Mouse (Mus musculus): ENCODE results near the gene C1qtnf9. TPM values are rescaled to one million over a fixed set of nuclear protein-coding genes. Genes with fewer than 3 reads are reported as not detected.

C1qtnf9 gene
- polyA plus RNA-seq, 1 experiment, result not detected

DNA sequence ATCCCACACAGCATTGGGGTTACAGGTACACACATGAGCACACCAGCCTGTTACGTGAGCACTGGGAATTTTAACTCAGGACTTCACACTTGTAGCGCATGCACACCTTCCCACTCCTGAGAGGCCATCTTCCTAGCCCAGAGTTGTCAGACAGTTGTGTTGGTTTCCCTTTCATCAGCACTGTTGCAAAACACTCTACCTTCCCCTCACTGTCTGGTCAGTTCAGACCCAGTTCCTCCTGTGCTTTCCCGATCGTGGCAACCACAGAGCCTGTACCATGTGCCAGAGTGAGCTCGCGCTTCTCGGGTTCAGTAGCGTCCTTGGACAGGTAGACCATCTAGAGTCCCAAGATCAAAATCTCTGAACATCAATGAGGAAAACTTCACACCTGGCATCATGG, 10.7 kb upstream of the C1qtnf9 start:
- TF ChIP-seq USF1 (IDR thresholded peaks at IDR 0.05; ENCODE audit: low read depth) (no peak), FOSL1 (IDR thresholded peaks at IDR 0.05; ENCODE audit: insufficient read depth, low read length, poor library complexity, severe bottlenecking) (no peak), CTCF (IDR thresholded peaks at IDR 0.05; ENCODE audit: control insufficient read depth, insufficient read depth, insufficient read length) (no peak)
- Histone ChIP-seq H3K79me2 (ENCODE audit: control insufficient read depth, insufficient read depth) (no peaks in the 10 kb centered on the region), H3K4me3 (ENCODE audit: insufficient read depth, poor library complexity, severe bottlenecking) (no peak overlapping the region), H3K36me3 (ENCODE audit: control insufficient read depth, insufficient read depth) (no peaks in the 10 kb centered on the region), H3ac (ENCODE audit: control insufficient read depth, insufficient read length, low read depth) (no peak overlapping the region), H3K79me3 (ENCODE audit: low read depth) (no peaks in the 10 kb centered on the region), H3K27me3 (ENCODE audit: control insufficient read depth, insufficient read depth, insufficient read length) (no peaks in the 10 kb centered on the region)

- TF ChIP-seq MYOD1 (IDR thresholded peaks at IDR 0.05; ENCODE audit: control insufficient read depth, insufficient read length, low read depth), result no peak
- no peak for TF ChIP-seq MYOG (IDR thresholded peaks at IDR 0.05; ENCODE audit: control insufficient read depth, extremely low read depth, insufficient read length)
- no peaks in the 10 kb centered on the region for H3K27me3 ChIP-seq (ENCODE audit: control insufficient read depth, insufficient read depth, insufficient read length)
Observed at GRCm38 (mm10) chr14:60757722-60758121, 10.2 kb upstream of the C1qtnf9 start.

GRCm38 (mm10) chr14:60759097-60759496, 8.8 kb upstream of the C1qtnf9 start:
- Histone ChIP-seq H3K27me3 (ENCODE audit: control insufficient read depth, insufficient read depth, insufficient read length) (no peaks in the 10 kb centered on the region), H3K79me2 (ENCODE audit: control insufficient read depth, insufficient read depth) (no peaks in the 10 kb centered on the region), H3K4me3 (ENCODE audit: insufficient read depth, poor library complexity, severe bottlenecking) (no peak overlapping the region), H3ac (ENCODE audit: control insufficient read depth, insufficient read length, low read depth) (no peak overlapping the region), H3K36me3 (ENCODE audit: control insufficient read depth, insufficient read depth) (no peaks in the 10 kb centered on the region), H3K79me3 (ENCODE audit: low read depth) (no peaks in the 10 kb centered on the region)
- TF ChIP-seq MAX (IDR thresholded peaks at IDR 0.05) (no peak), FOSL1 (IDR thresholded peaks at IDR 0.05; ENCODE audit: insufficient read depth, low read length, poor library complexity, severe bottlenecking) (no peak), CEBPB (IDR thresholded peaks at IDR 0.05; ENCODE audit: low read depth) (no peak), MYOD1 (IDR thresholded peaks at IDR 0.05; ENCODE audit: control insufficient read depth, insufficient read length, low read depth) (no peak), USF1 (IDR thresholded peaks at IDR 0.05; ENCODE audit: low read depth) (no peak), MYOG (IDR thresholded peaks at IDR 0.05; ENCODE audit: control insufficient read depth, extremely low read depth, insufficient read length) (no peak), CTCF (IDR thresholded peaks at IDR 0.05; ENCODE audit: control insufficient read depth, insufficient read depth, insufficient read length) (no peak)

More at GRCm38 (mm10) chr14:60757722-60758121, 10.2 kb upstream of the C1qtnf9 start:
- no peaks in the 10 kb centered on the region for H3K36me3 ChIP-seq (ENCODE audit: control insufficient read depth, insufficient read depth)
- H3ac ChIP-seq (ENCODE audit: control insufficient read depth, insufficient read length, low read depth), result no peak overlapping the region
- no peaks in the 10 kb centered on the region for H3K79me3 ChIP-seq (ENCODE audit: low read depth)
- no peak overlapping the region for H3K4me3 ChIP-seq (ENCODE audit: insufficient read depth, poor library complexity, severe bottlenecking)
- no peaks in the 10 kb centered on the region for H3K79me2 ChIP-seq (ENCODE audit: control insufficient read depth, insufficient read depth)

- Histone ChIP-seq H3K36me3 (ENCODE audit: control insufficient read depth, insufficient read depth) (no peaks in the 10 kb centered on the region), H3K79me2 (ENCODE audit: control insufficient read depth, insufficient read depth) (no peaks in the 10 kb centered on the region), H3ac (ENCODE audit: control insufficient read depth, insufficient read length, low read depth) (no peak overlapping the region), H3K4me3 (ENCODE audit: insufficient read depth, poor library complexity, severe bottlenecking) (no peak overlapping the region), H3K27me3 (ENCODE audit: control insufficient read depth, insufficient read depth, insufficient read length) (peaks cover 16% of the 10 kb centered on the region), H3K79me3 (ENCODE audit: low read depth) (no peaks in the 10 kb centered on the region)
- TF ChIP-seq MYOD1 (IDR thresholded peaks at IDR 0.05; ENCODE audit: control insufficient read depth, insufficient read length, low read depth) (no peak), MYOG (IDR thresholded peaks at IDR 0.05; ENCODE audit: control insufficient read depth, extremely low read depth, insufficient read length) (no peak), FOSL1 (IDR thresholded peaks at IDR 0.05; ENCODE audit: insufficient read depth, low read length, poor library complexity, severe bottlenecking) (no peak), CEBPB (IDR thresholded peaks at IDR 0.05; ENCODE audit: low read depth) (no peak), CTCF (IDR thresholded peaks at IDR 0.05; ENCODE audit: control insufficient read depth, insufficient read depth, insufficient read length) (no peak), USF1 (IDR thresholded peaks at IDR 0.05; ENCODE audit: low read depth) (peak; percentile 46), MAX (IDR thresholded peaks at IDR 0.05) (no peak)
Observed at GRCm38 (mm10) chr14:60761801-60762200, 6.1 kb upstream of the C1qtnf9 start.

DNA sequence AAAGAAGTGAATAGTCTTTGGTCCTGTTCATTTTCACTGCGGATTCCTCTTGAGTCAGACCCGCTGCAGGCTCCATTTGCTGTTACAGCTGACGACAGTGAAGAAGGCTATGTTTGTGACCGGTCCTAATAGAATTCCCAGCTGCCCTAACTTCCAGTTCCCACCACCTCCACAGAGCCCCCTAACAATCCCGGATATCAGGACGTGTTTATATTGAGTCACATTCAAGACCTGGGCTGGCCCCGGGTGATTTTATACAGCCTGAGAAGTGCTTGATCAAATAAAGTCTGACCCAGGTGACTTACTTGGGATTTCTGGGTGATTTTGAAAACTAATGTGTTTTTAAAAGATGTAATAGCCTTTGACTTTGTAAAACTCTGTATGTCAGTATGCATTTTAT, 5.2 kb upstream of the C1qtnf9 start:
- H3ac ChIP-seq (ENCODE audit: control insufficient read depth, insufficient read length, low read depth), result no peak overlapping the region
- no peak for TF ChIP-seq MAX (IDR thresholded peaks at IDR 0.05)
- no peak for TF ChIP-seq CEBPB (IDR thresholded peaks at IDR 0.05; ENCODE audit: low read depth)
- no peak for TF ChIP-seq MYOG (IDR thresholded peaks at IDR 0.05; ENCODE audit: control insufficient read depth, extremely low read depth, insufficient read length)
- no peak for TF ChIP-seq CTCF (IDR thresholded peaks at IDR 0.05; ENCODE audit: control insufficient read depth, insufficient read depth, insufficient read length)
- TF ChIP-seq MYOD1 (IDR thresholded peaks at IDR 0.05; ENCODE audit: control insufficient read depth, insufficient read length, low read depth), result no peak
- no peak for TF ChIP-seq USF1 (IDR thresholded peaks at IDR 0.05; ENCODE audit: low read depth)
- TF ChIP-seq FOSL1 (IDR thresholded peaks at IDR 0.05; ENCODE audit: insufficient read depth, low read length, poor library complexity, severe bottlenecking), result no peak
- H3K36me3 ChIP-seq (ENCODE audit: control insufficient read depth, insufficient read depth), result no peaks in the 10 kb centered on the region
- no peaks in the 10 kb centered on the region for H3K79me2 ChIP-seq (ENCODE audit: control insufficient read depth, insufficient read depth)
- no peak overlapping the region for H3K4me3 ChIP-seq (ENCODE audit: insufficient read depth, poor library complexity, severe bottlenecking)
- H3K27me3 ChIP-seq (ENCODE audit: control insufficient read depth, insufficient read depth, insufficient read length), result peaks cover 26% of the 10 kb centered on the region
- H3K79me3 ChIP-seq (ENCODE audit: low read depth), result no peaks in the 10 kb centered on the region

GRCm38 (mm10) chr14:60763746-60764145, 4.2 kb upstream of the C1qtnf9 start:
- H3K36me3 ChIP-seq (ENCODE audit: control insufficient read depth, insufficient read depth), result no peaks in the 10 kb centered on the region
- no peaks in the 10 kb centered on the region for H3K79me2 ChIP-seq (ENCODE audit: control insufficient read depth, insufficient read depth)
- no peak overlapping the region for H3K4me3 ChIP-seq (ENCODE audit: insufficient read depth, poor library complexity, severe bottlenecking)
- H3K79me3 ChIP-seq (ENCODE audit: low read depth), result no peaks in the 10 kb centered on the region
- no peak overlapping the region for H3ac ChIP-seq (ENCODE audit: control insufficient read depth, insufficient read length, low read depth)
- H3K27me3 ChIP-seq (ENCODE audit: control insufficient read depth, insufficient read depth, insufficient read length), result peaks cover 31% of the 10 kb centered on the region
- TF ChIP-seq USF1 (IDR thresholded peaks at IDR 0.05; ENCODE audit: low read depth) (no peak), CEBPB (IDR thresholded peaks at IDR 0.05; ENCODE audit: low read depth) (no peak), CTCF (IDR thresholded peaks at IDR 0.05; ENCODE audit: control insufficient read depth, insufficient read depth, insufficient read length) (no peak), MYOD1 (IDR thresholded peaks at IDR 0.05; ENCODE audit: control insufficient read depth, insufficient read length, low read depth) (no peak), MAX (IDR thresholded peaks at IDR 0.05) (no peak), MYOG (IDR thresholded peaks at IDR 0.05; ENCODE audit: control insufficient read depth, extremely low read depth, insufficient read length) (no peak), FOSL1 (IDR thresholded peaks at IDR 0.05; ENCODE audit: insufficient read depth, low read length, poor library complexity, severe bottlenecking) (no peak)

Measured in C2C12 (cell line).